ENCODE assay signal across 15 mouse cellular contexts in genomic region chr13:56476790-56477189, GRCm38 (mm10). TPM values are rescaled to one million over a fixed set of nuclear protein-coding genes. Genes with fewer than 3 reads are reported as not detected.
A peak's percentile ranks its signal among the peaks of the same experiment; 100 is the strongest.
DNase-seq lines count a peak whose midpoint lies in the region; ATAC-seq lines count a peak whose summit lies in the region.
"Had no signal": no experiment of that assay in that cellular context is flagged by ENCODE, and none has a peak within 500 bp of the region (broad histone marks: within the 10 kb centered on the region; RNA-seq: fewer than 3 reads in every experiment).

No protein-coding gene starts in this region.

- H3K27me3 ChIP-seq in kidney, embryonic 14.5 days (ENCODE audit: control insufficient read depth, insufficient read depth, low read length): no peaks in the 10 kb centered on the region

- H3K36me3 ChIP-seq in kidney, embryonic 14.5 days (ENCODE audit: control insufficient read depth, insufficient read depth, low read length): no peaks in the 10 kb centered on the region
- H3K36me3 ChIP-seq: hindbrain, embryonic 10.5 days had no signal

- no peak overlapping the region for H3K4me3 ChIP-seq in kidney, embryonic 14.5 days (ENCODE audit: low read length)
- H3K4me3 ChIP-seq: hindbrain, embryonic 10.5 days had no signal

- ATAC-seq in common myeloid progenitor, adult 5-6 weeks (replicated peaks; ENCODE audit: low read depth, poor library complexity, severe bottlenecking): peak; percentile 93
- no peak for ATAC-seq in kidney, embryonic 14.5 days (ENCODE audit: low FRiP score, low TSS enrichment)

- H3K4me2 ChIP-seq in kidney, embryonic 14.5 days (replicated peaks; ENCODE audit: low read depth, low read length): no peak overlapping the region

- H3K9me3 ChIP-seq in kidney, embryonic 14.5 days (ENCODE audit: control insufficient read depth, low read length): no peaks in the 10 kb centered on the region
- H3K9me3 ChIP-seq: hindbrain, embryonic 10.5 days had no signal

- peak; percentile 6 for DNase-seq in embryo, embryonic 9.5 days (ENCODE audit: extremely low spot score)
- DNase-seq in embryo, embryonic 11 days: no peak
- DNase-seq in 416B (ENCODE audit: low read depth): peak; percentile 97
- peak; percentile 69 to 72 for DNase-seq in natural killer cell, adult 2 months (ENCODE audit: low spot score in 2 of 2)
- DNase-seq in cerebellum, postnatal 10 days: no peak
- DNase-seq in kidney, adult 11 months: no peak
- DNase-seq: adrenal gland, adult 2 months; cerebellum, adult 9-10 months; kidney, postnatal 4 days; lung, adult 2 months had no signal

- no peak overlapping the region for H3K27ac ChIP-seq in kidney, embryonic 14.5 days (ENCODE audit: low read depth, low read length)
- H3K27ac ChIP-seq: hindbrain, embryonic 10.5 days had no signal

- peaks cover 1% of the 10 kb centered on the region; the same call in 1 of the 2 replicates for H3K4me1 ChIP-seq in kidney, embryonic 14.5 days (ENCODE audit: control insufficient read depth, insufficient read depth, low read length)

- 76% methylated on average over 5 of the region's 5 CpGs for WGBS in kidney, embryonic 14.5 days

- no peak overlapping the region for H3K9ac ChIP-seq in kidney, embryonic 14.5 days (ENCODE audit: low read depth, low read length)

RNA-seq across cellular contexts. Expression of gene Il9, which starts 5.3 kb away (rescaled TPM):
- not detected in 2 replicates for total RNA-seq in common myeloid progenitor, adult 5-6 weeks (2017)
- polyA plus RNA-seq in kidney, embryonic 14.5 days (2014; fragmentation: Nextera tagmentation; extraction: Ambion mirVana): not detected in 2 replicates
- total RNA-seq: adrenal gland, adult 2 months; gastrocnemius, postnatal 25 days; left cerebral cortex, postnatal 4 days had no signal
- polyA plus RNA-seq: adrenal gland, adult 2 months; hindbrain, embryonic 10.5 days; lung, adult 2 months had no signal

RNA-seq across cellular contexts. Expression of gene Slc25a48, which starts 38.6 kb away (rescaled TPM):
- total RNA-seq in common myeloid progenitor, adult 5-6 weeks (2017): not detected in 2 replicates
- polyA plus RNA-seq in kidney, embryonic 14.5 days (2014; fragmentation: Nextera tagmentation; extraction: Ambion mirVana): 0.69 and 0.94 TPM in 2 replicates
- total RNA-seq: gastrocnemius, postnatal 25 days; left cerebral cortex, postnatal 4 days had no signal

RNA-seq across cellular contexts. Expression of gene Fbxl21, which starts 45.5 kb away (rescaled TPM):
- total RNA-seq in common myeloid progenitor, adult 5-6 weeks (2017): not detected in 2 replicates
- polyA plus RNA-seq in kidney, embryonic 14.5 days (2014; fragmentation: Nextera tagmentation; extraction: Ambion mirVana): 2.9 and 3.6 TPM in 2 replicates

RNA-seq across cellular contexts. Expression of gene Gm3045, which starts 50.4 kb away (rescaled TPM):
- not detected in 2 replicates for total RNA-seq in common myeloid progenitor, adult 5-6 weeks (2017)
- not detected in 2 replicates for polyA plus RNA-seq in kidney, embryonic 14.5 days (2014; fragmentation: Nextera tagmentation; extraction: Ambion mirVana)
- total RNA-seq: adrenal gland, adult 2 months; gastrocnemius, postnatal 25 days; left cerebral cortex, postnatal 4 days had no signal
- polyA plus RNA-seq: adrenal gland, adult 2 months; hindbrain, embryonic 10.5 days; lung, adult 2 months had no signal

Comparison
In these comparisons a context has a peak if more than half of its experiments do, and no peak if none do; other contexts are left out.
1. DNase-seq: peak in embryo, embryonic 9.5 days (single experiment), 416B (single experiment) and natural killer cell, adult 2 months (2 of 2); none in embryo, embryonic 11 days (single experiment), cerebellum, postnatal 10 days (0 of 2) and kidney, adult 11 months (single experiment).